Mouse (Mus musculus): ENCODE data around the gene Kirrel3. TPM values are rescaled to one million over a fixed set of nuclear protein-coding genes. Genes with fewer than 3 reads are reported as not detected.

Kirrel3 gene
- polyA plus RNA-seq, 1 experiment from 2014 or later: 0.06 TPM

DNA sequence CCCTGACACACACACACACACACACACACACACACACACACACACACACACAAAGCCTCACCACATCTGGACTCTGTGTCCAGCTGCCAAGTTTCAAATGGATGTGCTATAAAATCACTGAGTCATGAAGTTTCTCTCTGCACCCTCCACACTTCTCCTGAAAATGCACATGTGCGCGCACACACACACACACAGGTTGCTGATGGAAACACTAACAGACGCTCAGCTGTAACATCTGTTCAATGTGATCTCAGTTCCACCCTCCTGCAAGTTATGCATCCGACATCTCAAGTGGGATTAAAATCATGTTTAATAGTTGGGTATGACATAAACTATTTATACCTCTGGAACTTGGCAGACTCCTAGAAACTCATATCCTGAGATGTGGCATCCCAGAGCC is 518.4 kb downstream of the Kirrel3 start:
- Histone ChIP-seq H3K4me2 (ENCODE audit: low read depth, low read length) (no peak overlapping the region), H3K4me3 (ENCODE audit: low read depth, low read length) (no peak overlapping the region), H3K9ac (ENCODE audit: low read depth, low read length) (no peak overlapping the region), H3K36me3 (ENCODE audit: control insufficient read depth, insufficient read depth) (no peaks in the 10 kb centered on the region), H3K9me3 (replicated peaks; ENCODE audit: control insufficient read depth, low read length) (no peaks in the 10 kb centered on the region), H3K27ac (ENCODE audit: low read length) (no peak overlapping the region), H3K4me1 (ENCODE audit: control insufficient read depth, low read depth, low read length) (no peaks in the 10 kb centered on the region), H3K27me3 (ENCODE audit: control insufficient read depth, insufficient read depth, low read depth, low read length) (no peaks in the 10 kb centered on the region)
- no peak for ATAC-seq (ENCODE audit: low read depth)
- 71% methylated on average over 4 of the region's 4 CpGs for WGBS (ENCODE audit: insufficient replicate concordance)

DNA sequence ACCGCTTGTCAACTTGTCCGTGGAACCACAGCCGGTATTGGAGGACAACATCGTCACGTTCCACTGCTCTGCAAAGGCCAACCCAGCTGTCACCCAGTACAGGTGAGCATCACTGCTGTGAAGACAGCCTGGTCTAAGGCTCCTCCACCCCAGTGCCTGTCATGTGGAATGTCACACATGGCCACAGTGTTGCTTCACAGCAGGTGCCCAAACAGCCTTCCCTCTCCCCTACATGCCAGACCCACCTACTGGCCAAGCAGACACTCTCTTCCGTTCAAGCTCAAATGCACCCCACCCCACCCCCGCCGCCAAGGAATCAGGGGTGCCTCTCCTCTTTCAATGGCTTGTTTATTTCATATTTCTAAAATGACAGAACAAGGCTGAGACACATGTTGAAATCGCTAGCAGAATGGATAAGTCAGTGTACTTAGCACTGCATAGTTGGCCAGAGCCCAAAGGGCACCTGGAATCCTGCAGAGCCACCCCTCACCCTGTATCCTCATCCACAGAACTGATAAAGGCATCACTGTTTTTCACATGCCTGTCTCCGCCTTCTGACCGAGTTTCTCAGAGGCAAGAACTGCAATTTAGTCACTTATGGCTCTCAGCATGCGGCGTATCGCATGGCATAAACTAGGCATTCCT is 522.1 kb downstream of the Kirrel3 start:
- H3K36me3 ChIP-seq (ENCODE audit: control insufficient read depth, insufficient read depth): no peaks in the 10 kb centered on the region
- H3K4me2 ChIP-seq (ENCODE audit: low read depth, low read length): no peak overlapping the region
- no peak for ATAC-seq (ENCODE audit: low read depth)
- no peaks in the 10 kb centered on the region for H3K4me1 ChIP-seq (ENCODE audit: control insufficient read depth, low read depth, low read length)
- H3K27me3 ChIP-seq (ENCODE audit: control insufficient read depth, insufficient read depth, low read depth, low read length): no peaks in the 10 kb centered on the region
- 65% methylated on average over 14 of the region's 14 CpGs for WGBS (ENCODE audit: insufficient replicate concordance)
- H3K4me3 ChIP-seq (ENCODE audit: low read depth, low read length): no peak overlapping the region
- H3K9ac ChIP-seq (ENCODE audit: low read depth, low read length): no peak overlapping the region
- no peaks in the 10 kb centered on the region for H3K9me3 ChIP-seq (replicated peaks; ENCODE audit: control insufficient read depth, low read length)
- H3K27ac ChIP-seq (ENCODE audit: low read length): no peak overlapping the region

- Histone ChIP-seq H3K36me3 (ENCODE audit: control insufficient read depth, insufficient read depth) (no peaks in the 10 kb centered on the region), H3K4me1 (ENCODE audit: control insufficient read depth, low read depth, low read length) (no peaks in the 10 kb centered on the region), H3K9me3 (replicated peaks; ENCODE audit: control insufficient read depth, low read length) (no peaks in the 10 kb centered on the region), H3K4me2 (ENCODE audit: low read depth, low read length) (no peak overlapping the region), H3K9ac (ENCODE audit: low read depth, low read length) (no peak overlapping the region), H3K27me3 (ENCODE audit: control insufficient read depth, insufficient read depth, low read depth, low read length) (no peaks in the 10 kb centered on the region), H3K27ac (ENCODE audit: low read length) (no peak overlapping the region), H3K4me3 (ENCODE audit: low read depth, low read length) (no peak overlapping the region)
- ATAC-seq (ENCODE audit: low read depth): no peak
- WGBS (ENCODE audit: insufficient replicate concordance): 25% methylated on average over 4 of the region's 4 CpGs
These were observed 531.1 kb downstream of the Kirrel3 start for GRCm38 (mm10) chr9:35016762-35017161.

- Histone ChIP-seq H3K9ac (ENCODE audit: low read depth, low read length) (no peak overlapping the region), H3K27me3 (ENCODE audit: control insufficient read depth, insufficient read depth, low read depth, low read length) (no peaks in the 10 kb centered on the region), H3K9me3 (replicated peaks; ENCODE audit: control insufficient read depth, low read length) (no peaks in the 10 kb centered on the region), H3K4me3 (ENCODE audit: low read depth, low read length) (no peak overlapping the region), H3K36me3 (ENCODE audit: control insufficient read depth, insufficient read depth) (no peaks in the 10 kb centered on the region), H3K4me1 (ENCODE audit: control insufficient read depth, low read depth, low read length) (no peaks in the 10 kb centered on the region), H3K4me2 (ENCODE audit: low read depth, low read length) (no peak overlapping the region), H3K27ac (ENCODE audit: low read length) (no peak overlapping the region)
- no peak for ATAC-seq (ENCODE audit: low read depth)
- WGBS (ENCODE audit: insufficient replicate concordance): 10% methylated on average over 13 of the region's 13 CpGs
These were observed 531.9 kb downstream of the Kirrel3 start for GRCm38 (mm10) chr9:35017563-35017962.

- no peaks in the 10 kb centered on the region for H3K4me1 ChIP-seq (ENCODE audit: control insufficient read depth, low read depth, low read length)
- H3K9ac ChIP-seq (ENCODE audit: low read depth, low read length): no peak overlapping the region
- no peaks in the 10 kb centered on the region for H3K27me3 ChIP-seq (ENCODE audit: control insufficient read depth, insufficient read depth, low read depth, low read length)
- no peaks in the 10 kb centered on the region for H3K36me3 ChIP-seq (ENCODE audit: control insufficient read depth, insufficient read depth)
- no peak overlapping the region for H3K27ac ChIP-seq (ENCODE audit: low read length)
- no peak overlapping the region for H3K4me2 ChIP-seq (ENCODE audit: low read depth, low read length)
- H3K9me3 ChIP-seq (replicated peaks; ENCODE audit: control insufficient read depth, low read length): no peaks in the 10 kb centered on the region
- ATAC-seq (ENCODE audit: low read depth): no peak
- no peak overlapping the region for H3K4me3 ChIP-seq (ENCODE audit: low read depth, low read length)
- 22% methylated on average over 5 of the region's 5 CpGs for WGBS (ENCODE audit: insufficient replicate concordance)
These were observed 532.4 kb downstream of the Kirrel3 start for GRCm38 (mm10) chr9:35018056-35018455.

DNA sequence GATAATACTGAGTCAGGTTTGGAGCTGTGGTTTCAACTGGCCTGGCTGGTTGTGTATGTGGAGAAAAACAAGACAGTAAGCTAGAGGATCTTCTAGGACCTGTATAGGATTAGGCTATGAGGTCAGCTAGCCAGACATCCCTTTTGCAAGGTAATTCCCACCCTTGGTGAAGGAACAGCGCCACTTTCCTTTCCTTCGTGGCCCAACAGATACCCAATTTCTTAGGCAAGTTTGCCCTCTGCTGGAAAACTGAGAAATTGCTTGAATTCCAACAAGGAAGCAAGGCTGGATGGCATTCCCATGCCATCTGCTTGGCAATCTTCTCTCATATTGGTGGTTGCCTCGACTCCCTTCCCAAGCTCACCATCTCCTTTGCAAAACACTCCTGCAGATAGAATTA is 533.7 kb downstream of the Kirrel3 start:
- Histone ChIP-seq H3K9ac (ENCODE audit: low read depth, low read length) (no peak overlapping the region), H3K36me3 (ENCODE audit: control insufficient read depth, insufficient read depth) (no peaks in the 10 kb centered on the region), H3K4me1 (ENCODE audit: control insufficient read depth, low read depth, low read length) (no peaks in the 10 kb centered on the region), H3K27me3 (ENCODE audit: control insufficient read depth, insufficient read depth, low read depth, low read length) (0 out of 2 replicates have a peak, but pooled peaks cover 3% of the 10 kb centered on the region), H3K27ac (ENCODE audit: low read length) (no peak overlapping the region), H3K9me3 (replicated peaks; ENCODE audit: control insufficient read depth, low read length) (no peaks in the 10 kb centered on the region), H3K4me2 (ENCODE audit: low read depth, low read length) (no peak overlapping the region), H3K4me3 (ENCODE audit: low read depth, low read length) (no peak overlapping the region)
- 10% methylated on average over 3 of the region's 3 CpGs for WGBS (ENCODE audit: insufficient replicate concordance)
- ATAC-seq (ENCODE audit: low read depth): no peak

DNA sequence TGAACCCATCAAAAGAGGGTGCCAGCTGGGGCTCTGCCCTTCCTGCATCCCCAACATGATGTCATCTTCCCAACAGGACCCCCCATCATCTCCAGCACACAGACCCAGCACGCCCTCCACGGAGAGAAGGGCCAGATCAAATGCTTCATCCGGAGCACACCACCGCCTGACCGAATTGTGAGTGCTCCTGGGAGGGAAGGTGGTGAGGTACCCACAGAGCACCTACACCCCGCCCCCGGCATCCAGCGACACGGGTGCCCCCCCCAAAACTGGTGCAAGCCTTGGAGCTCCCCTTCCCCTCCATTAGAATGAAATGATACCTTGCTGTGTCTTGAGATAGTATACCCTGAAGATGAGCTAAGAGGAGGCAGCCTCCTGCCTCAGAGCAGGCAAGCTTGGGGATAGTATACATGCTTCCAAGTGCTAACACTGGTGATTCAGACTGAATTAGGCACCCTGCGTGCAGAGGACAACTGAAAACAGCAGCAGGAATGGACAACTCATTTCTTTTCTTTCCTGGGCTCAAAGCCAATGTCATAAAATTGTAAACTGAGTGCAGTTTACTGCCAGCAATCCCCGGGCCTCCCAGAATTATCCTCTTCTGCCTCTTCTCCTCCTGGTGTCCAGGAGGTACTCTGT is 534.4 kb downstream of the Kirrel3 start:
- Histone ChIP-seq H3K36me3 (ENCODE audit: control insufficient read depth, insufficient read depth) (no peaks in the 10 kb centered on the region), H3K4me3 (ENCODE audit: low read depth, low read length) (no peak overlapping the region), H3K4me1 (ENCODE audit: control insufficient read depth, low read depth, low read length) (no peaks in the 10 kb centered on the region), H3K9me3 (replicated peaks; ENCODE audit: control insufficient read depth, low read length) (no peaks in the 10 kb centered on the region), H3K27ac (ENCODE audit: low read length) (no peak overlapping the region), H3K9ac (ENCODE audit: low read depth, low read length) (no peak overlapping the region), H3K4me2 (ENCODE audit: low read depth, low read length) (no peak overlapping the region), H3K27me3 (ENCODE audit: control insufficient read depth, insufficient read depth, low read depth, low read length) (peaks cover 8% of the 10 kb centered on the region)
- 39% methylated on average over 11 of the region's 11 CpGs for WGBS (ENCODE audit: insufficient replicate concordance)
- no peak for ATAC-seq (ENCODE audit: low read depth)

DNA sequence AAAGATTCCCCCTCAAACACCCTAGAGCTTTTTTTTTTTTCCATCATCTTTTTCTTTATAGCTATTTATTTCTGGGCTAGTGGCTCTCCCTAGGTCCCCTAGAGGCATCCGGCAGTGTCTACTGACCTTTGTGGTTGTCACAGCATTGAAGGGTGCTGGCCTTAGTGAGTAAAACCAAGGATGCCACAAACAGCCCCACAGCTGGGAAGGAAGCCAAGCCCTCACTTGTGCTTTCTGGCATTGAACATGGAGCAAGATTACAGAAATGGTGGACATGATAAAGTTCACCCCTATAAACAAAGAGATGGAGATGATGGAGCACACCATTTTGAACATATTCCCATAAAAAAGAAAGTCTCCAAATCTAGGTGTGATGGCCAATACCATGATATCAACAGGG is 536.0 kb downstream of the Kirrel3 start:
- ATAC-seq (ENCODE audit: low read depth): no peak
- Histone ChIP-seq H3K27me3 (ENCODE audit: control insufficient read depth, insufficient read depth, low read depth, low read length) (peaks cover 18% of the 10 kb centered on the region), H3K9ac (ENCODE audit: low read depth, low read length) (no peak overlapping the region), H3K4me2 (ENCODE audit: low read depth, low read length) (no peak overlapping the region), H3K4me1 (ENCODE audit: control insufficient read depth, low read depth, low read length) (no peaks in the 10 kb centered on the region), H3K9me3 (replicated peaks; ENCODE audit: control insufficient read depth, low read length) (no peaks in the 10 kb centered on the region), H3K36me3 (ENCODE audit: control insufficient read depth, insufficient read depth) (no peaks in the 10 kb centered on the region), H3K4me3 (ENCODE audit: low read depth, low read length) (no peak overlapping the region), H3K27ac (ENCODE audit: low read length) (no peak overlapping the region)
- 69% methylated on average over 1 of the region's 1 CpGs for WGBS (ENCODE audit: insufficient replicate concordance)
